Mouse (Mus musculus) intestine, postnatal 0 days (tissue): ENCODE measurements around the gene Nsun3. TPM values are rescaled to one million over a fixed set of nuclear protein-coding genes. Genes with fewer than 3 reads are reported as not detected.

Experiments used
- ATAC-seq: fragments of 200-750 bp; cut with Nextera tagmentation; 2 replicates; pipeline ENCODE4 v1.8.0; 2017; ENCODE audit warnings: mild to moderate bottlenecking, moderate TSS enrichment, moderate library complexity
- H3K27ac ChIP-seq: fragments of 300-500 bp; sonication (generic); 2 replicates; pipeline ENCODE4 v1.5.1; 2014; ENCODE audit warnings: mild to moderate bottlenecking, low read depth, low read length, moderate library complexity
- H3K27me3 ChIP-seq: fragments of 300-500 bp; sonication (generic); replicated peaks from 2 replicates; pipeline ENCODE4 v1.6.1; 2014; ENCODE audit warnings: low read length, mixed read lengths; ENCODE audit not compliant: control insufficient read depth, insufficient read depth
- H3K36me3 ChIP-seq: fragments of 300-500 bp; sonication (generic); 2 replicates; pipeline ENCODE4 v1.6.1; 2014; ENCODE audit warnings: mild to moderate bottlenecking, moderate library complexity; ENCODE audit not compliant: control insufficient read depth, insufficient read depth
- H3K4me1 ChIP-seq: fragments of 300-500 bp; sonication (generic); replicated peaks from 2 replicates; pipeline ENCODE4 v1.6.1; 2014; ENCODE audit warnings: antibody characterized with exemption, low read length, mixed read lengths; ENCODE audit not compliant: control insufficient read depth, insufficient read depth
- H3K4me2 ChIP-seq: fragments of 300-500 bp; sonication (generic); replicated peaks from 2 replicates; pipeline ENCODE4 v1.6.1; 2014; ENCODE audit warnings: low read depth, mild to moderate bottlenecking, moderate library complexity
- H3K4me3 ChIP-seq: fragments of 300-500 bp; sonication (generic); 2 replicates; pipeline ENCODE4 v1.5.1; 2014; ENCODE audit warnings: low read depth, low read length
- H3K9ac ChIP-seq: fragments of 300-500 bp; sonication (generic); 2 replicates; pipeline ENCODE4 v1.6.1; 2014; ENCODE audit warnings: mild to moderate bottlenecking, low read depth, low read length
- H3K9me3 ChIP-seq: fragments of 300-500 bp; sonication (generic); 2 replicates; pipeline ENCODE4 v1.6.1; 2016; ENCODE audit warnings: mixed run types; ENCODE audit not compliant: control insufficient read depth
- CTCF ChIP-seq: sonication (generic); IDR thresholded peaks from 2 replicates; pipeline ENCODE4 v1.5.1; 2016; ENCODE audit warnings: low read depth, mild to moderate bottlenecking, control low read depth, antibody characterized with exemption, moderate library complexity
- whole genome bisulfite sequencing: fragments of 180-500 bp; shearing (Covaris S2); extraction: QIAGEN DNeasy Blood & Tissue Kit; methylation state at CpG from one replicate; pipeline ENCODE4 v1.1.7; 2014; 5-methylcytosine and 5-hydroxymethylcytosine counted together
- polyA plus RNA-seq: library from polyadenylated mRNA; unstranded; fragments of >200 nt; fragmentation: Nextera tagmentation; extraction: Ambion mirVana; gene quantifications from 2 replicates; pipeline ENCODE4 v1.2.1, GENCODE M21; 2015

The Nsun3 gene
- polyA plus RNA-seq, 1 experiment from 2014 or later = 6.3 TPM

DNA sequence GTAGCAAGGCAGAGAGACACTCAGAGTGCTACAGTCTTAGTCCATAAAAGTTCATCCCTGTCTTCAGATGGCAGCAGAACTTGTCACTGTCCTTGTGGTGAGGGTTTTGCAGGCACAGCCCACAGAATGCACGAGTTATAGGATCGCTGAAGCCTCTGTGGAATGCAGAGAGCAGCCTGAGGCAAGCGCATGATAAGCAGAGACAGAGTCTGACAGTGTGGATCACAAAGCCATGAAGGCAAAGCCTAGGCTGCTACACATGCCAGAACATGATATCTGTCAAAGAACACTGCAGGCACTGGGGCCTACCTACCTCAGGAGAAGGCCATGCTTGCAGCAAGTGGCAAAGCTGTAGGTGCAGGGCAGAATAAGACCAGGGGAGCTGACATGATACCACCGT, 12.8 kb upstream of the Nsun3 start:
- WGBS = 75% methylated on average over 4 of the region's 4 CpGs
- ATAC-seq = no peak
- H3K9me3 ChIP-seq = no peaks in the 10 kb centered on the region
- no peak overlapping the region for H3K4me2 ChIP-seq
- H3K27ac ChIP-seq = no peak overlapping the region
- H3K9ac ChIP-seq = no peak overlapping the region
- H3K4me3 ChIP-seq = no peak overlapping the region
- no peaks in the 10 kb centered on the region for H3K27me3 ChIP-seq
- no peak for TF ChIP-seq CTCF
- peaks cover 14% of the 10 kb centered on the region for H3K36me3 ChIP-seq
- H3K4me1 ChIP-seq = no peaks in the 10 kb centered on the region

DNA sequence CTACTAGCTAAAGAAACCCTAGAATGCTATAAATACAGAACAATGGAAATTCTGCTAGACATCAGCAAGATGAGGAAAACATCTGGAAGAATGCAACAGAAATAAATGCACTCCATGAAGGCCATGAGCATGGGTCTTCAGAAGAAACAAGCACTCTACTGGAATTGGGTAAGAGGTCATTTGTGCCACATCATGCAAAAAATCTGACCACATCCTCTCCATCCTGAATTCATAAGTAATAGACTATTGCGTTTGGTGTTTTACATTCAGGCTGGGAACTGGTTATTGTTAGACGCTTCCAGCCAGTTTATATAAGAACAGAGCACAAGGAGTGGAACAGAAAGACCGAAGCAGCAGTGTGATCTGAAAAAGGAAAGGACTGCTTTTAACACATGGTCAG, 12.2 kb upstream of the Nsun3 start:
- 90% methylated on average over 3 of the region's 3 CpGs for WGBS
- Histone ChIP-seq H3K9ac (no peak overlapping the region), H3K4me3 (no peak overlapping the region), H3K4me2 (no peak overlapping the region), H3K27me3 (no peaks in the 10 kb centered on the region), H3K9me3 (no peaks in the 10 kb centered on the region), H3K27ac (no peak overlapping the region), H3K36me3 (peaks cover 13% of the 10 kb centered on the region), H3K4me1 (no peaks in the 10 kb centered on the region)
- ATAC-seq = no peak
- TF ChIP-seq CTCF = no peak

DNA sequence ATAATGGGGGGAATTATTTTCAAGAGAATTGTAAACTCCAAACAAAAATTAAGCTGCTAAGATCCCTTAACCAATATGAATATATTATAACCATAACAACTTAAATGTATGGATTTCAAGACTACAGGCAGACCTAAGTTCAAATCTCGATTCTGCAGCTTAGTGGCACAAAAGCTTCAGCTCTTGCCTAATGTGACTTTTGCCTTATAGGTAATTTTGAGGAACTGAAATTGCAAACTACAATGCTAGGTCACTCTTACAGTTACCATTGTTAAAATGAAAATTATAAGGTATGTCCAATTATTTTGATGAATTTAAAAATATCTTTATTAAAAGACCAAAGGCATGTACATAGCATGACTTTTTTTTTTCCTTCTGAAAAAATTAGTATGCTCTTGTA, 10.0 kb upstream of the Nsun3 start:
- 83% methylated on average over 1 of the region's 1 CpGs for WGBS
- no peak overlapping the region for H3K9ac ChIP-seq

DNA sequence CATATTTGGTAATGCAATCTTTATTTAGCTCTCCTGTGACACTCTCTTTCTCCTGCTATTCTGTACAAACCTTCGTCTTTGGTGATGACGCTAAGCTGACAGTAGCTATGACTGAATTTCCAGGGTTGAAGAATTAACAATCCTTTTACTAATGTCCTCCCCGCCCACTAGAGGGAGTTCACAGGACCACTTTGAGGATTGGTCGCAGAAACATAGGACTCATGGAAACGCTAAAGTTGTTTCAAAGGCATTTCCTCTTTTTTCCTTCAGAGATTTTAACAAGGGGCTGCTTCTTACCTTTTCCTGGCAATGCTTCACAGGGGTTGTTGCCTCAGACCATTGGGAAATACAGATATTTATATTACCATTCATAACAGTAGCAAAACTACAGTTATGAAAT, 4.4 kb downstream of the Nsun3 start:
- no peaks in the 10 kb centered on the region for H3K9me3 ChIP-seq
- WGBS = 54% methylated on average over 5 of the region's 5 CpGs
- ATAC-seq = no peak

More for the DNA sequence above, 10.0 kb upstream of the Nsun3 start:
- H3K27ac ChIP-seq = no peak overlapping the region
- H3K4me2 ChIP-seq = no peak overlapping the region
- H3K4me1 ChIP-seq = no peaks in the 10 kb centered on the region
- no peak for ATAC-seq
- no peaks in the 10 kb centered on the region for H3K27me3 ChIP-seq
- no peak overlapping the region for H3K4me3 ChIP-seq
- no peak for TF ChIP-seq CTCF
- peaks cover 13% of the 10 kb centered on the region for H3K36me3 ChIP-seq
- H3K9me3 ChIP-seq = no peaks in the 10 kb centered on the region

DNA sequence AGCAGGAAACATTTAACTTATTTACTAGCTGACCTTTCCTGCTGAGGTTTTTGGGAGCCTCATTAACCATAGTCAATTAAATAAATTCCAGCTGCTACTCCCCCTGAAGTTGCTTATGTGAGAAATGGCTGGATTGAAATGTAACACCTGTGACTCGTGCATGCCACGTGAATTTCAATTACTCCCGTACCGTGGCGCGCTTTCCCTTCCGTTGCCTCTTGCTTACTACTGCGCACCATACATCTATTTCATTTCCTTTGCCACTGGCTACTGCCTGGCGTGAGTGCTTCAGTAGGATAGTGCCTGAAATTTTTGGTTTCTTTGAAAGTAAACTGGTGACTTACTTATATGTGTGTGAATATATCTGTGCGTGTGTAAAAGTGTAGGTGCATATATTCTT, 8.3 kb downstream of the Nsun3 start:
- WGBS = 85% methylated on average over 10 of the region's 10 CpGs
- no peaks in the 10 kb centered on the region for H3K27me3 ChIP-seq
- peaks cover 5% of the 10 kb centered on the region for H3K36me3 ChIP-seq
- no peaks in the 10 kb centered on the region for H3K4me1 ChIP-seq
- ATAC-seq = no peak
- H3K9me3 ChIP-seq = no peaks in the 10 kb centered on the region
- no peak overlapping the region for H3K4me3 ChIP-seq
- H3K4me2 ChIP-seq = no peak overlapping the region
- no peak for TF ChIP-seq CTCF
- H3K9ac ChIP-seq = no peak overlapping the region
- H3K27ac ChIP-seq = no peak overlapping the region

More for the DNA sequence above, 4.4 kb downstream of the Nsun3 start:
- Histone ChIP-seq H3K27me3 (no peaks in the 10 kb centered on the region), H3K9ac (no peak overlapping the region), H3K4me3 (no peak overlapping the region), H3K36me3 (no peaks in the 10 kb centered on the region; the same call in 1 of the 2 replicates), H3K4me1 (peaks cover 2% of the 10 kb centered on the region; the same call in 1 of the 2 replicates), H3K27ac (no peak overlapping the region), H3K4me2 (no peak overlapping the region)
- peak; percentile 63 for TF ChIP-seq CTCF

DNA sequence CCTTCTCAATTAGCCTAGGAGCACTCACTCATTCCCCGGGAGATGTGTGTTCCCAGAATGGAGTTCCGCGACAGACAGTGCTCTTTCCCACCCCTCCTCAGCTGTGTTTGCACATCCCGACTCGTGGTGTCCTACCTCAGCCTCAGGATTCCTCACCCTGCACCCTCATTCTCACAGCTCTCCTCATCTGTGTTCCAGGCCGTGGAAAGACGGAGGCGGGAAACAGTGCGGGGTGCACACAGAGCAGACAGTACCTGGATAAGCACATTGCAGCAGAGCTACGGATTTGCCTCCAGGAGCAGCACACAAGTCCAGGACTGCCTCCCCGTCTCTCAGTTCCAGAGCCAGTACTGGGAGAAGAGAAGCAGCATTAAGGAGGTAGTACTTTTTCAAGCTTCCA, 10.6 kb downstream of the Nsun3 start:
- 85% methylated on average over 11 of the region's 11 CpGs for WGBS
- Histone ChIP-seq H3K36me3 (peaks cover 5% of the 10 kb centered on the region), H3K4me1 (no peaks in the 10 kb centered on the region), H3K4me3 (no peak overlapping the region), H3K27ac (no peak overlapping the region), H3K9me3 (no peaks in the 10 kb centered on the region), H3K4me2 (no peak overlapping the region), H3K27me3 (no peaks in the 10 kb centered on the region), H3K9ac (no peak overlapping the region)
- ATAC-seq = no peak
- TF ChIP-seq CTCF = no peak

DNA sequence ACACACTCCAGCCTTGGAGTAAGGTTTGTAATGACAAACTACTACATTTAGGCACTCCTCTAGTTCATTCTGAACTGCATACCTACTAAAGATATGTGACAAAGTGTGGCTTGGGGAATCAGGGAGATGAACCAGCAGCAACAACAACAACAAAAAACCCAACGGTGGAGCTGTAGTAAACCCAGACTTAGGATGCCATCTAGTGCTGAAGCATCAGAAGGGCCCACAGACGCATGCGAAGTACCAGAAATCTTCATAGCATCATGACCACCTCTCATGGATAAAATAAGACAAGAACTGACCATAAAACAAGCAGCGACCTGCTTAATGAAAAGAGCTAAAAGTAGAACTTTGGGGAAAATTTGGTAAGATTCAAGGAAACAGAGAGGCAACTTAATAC, 13.2 kb downstream of the Nsun3 start:
- TF ChIP-seq CTCF = peak; percentile 34
- Histone ChIP-seq H3K36me3 (peaks cover 12% of the 10 kb centered on the region), H3K4me3 (no peak overlapping the region), H3K27ac (no peak overlapping the region), H3K9ac (no peak overlapping the region), H3K9me3 (no peaks in the 10 kb centered on the region), H3K27me3 (no peaks in the 10 kb centered on the region), H3K4me1 (no peaks in the 10 kb centered on the region), H3K4me2 (no peak overlapping the region)
- ATAC-seq = no peak
- 85% methylated on average over 4 of the region's 4 CpGs for WGBS
